ENCODE assay signal across 17 mouse cellular contexts in the genomic region with DNA sequence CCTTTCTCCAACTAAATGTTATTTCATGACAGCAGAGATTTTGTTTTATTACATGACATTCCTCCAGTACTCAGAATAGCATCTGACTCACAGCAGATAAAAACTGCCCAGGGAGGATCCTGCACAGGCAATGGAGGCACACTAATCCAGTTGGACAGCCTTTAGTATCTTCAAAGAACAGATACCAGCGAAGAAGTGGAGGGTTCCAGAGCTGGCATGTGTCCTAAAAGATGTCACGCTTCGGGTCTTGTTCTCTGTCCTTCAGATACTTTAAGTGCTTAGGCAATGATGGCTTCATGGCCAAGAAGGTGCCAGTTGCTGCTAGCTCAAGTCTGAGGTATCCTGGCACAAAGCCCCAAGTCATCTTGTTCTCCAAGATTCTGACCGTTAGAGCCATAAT.
DNase-seq lines count a peak whose midpoint lies in the region; ATAC-seq and TF ChIP-seq lines count a peak whose summit lies in the region.
"Had no signal": no experiment of that assay in that cellular context is flagged by ENCODE, and none has a peak within 500 bp of the region (broad histone marks: within the 10 kb centered on the region; RNA-seq: fewer than 3 reads in every experiment).

No protein-coding gene starts in this region.

- H3K4me1 ChIP-seq in liver, postnatal 0 days (ENCODE audit: insufficient read depth) = no peaks in the 10 kb centered on the region
- H3K4me1 ChIP-seq: limb, embryonic 10.5 days; liver, embryonic 15.5 days had no signal

- H3K9ac ChIP-seq in liver, postnatal 0 days (replicated peaks) = no peak overlapping the region
- H3K9ac ChIP-seq: forebrain, postnatal 0 days; liver, embryonic 15.5 days; midbrain, embryonic 15.5 days had no signal

- H3K27me3 ChIP-seq in liver, postnatal 0 days (ENCODE audit: insufficient read depth, low read length) = no peaks in the 10 kb centered on the region
- H3K27me3 ChIP-seq: liver, embryonic 15.5 days; midbrain, embryonic 15.5 days had no signal

- H3K36me3 ChIP-seq in liver, postnatal 0 days (replicated peaks; ENCODE audit: insufficient read depth, low read length) = no peaks in the 10 kb centered on the region
- H3K36me3 ChIP-seq: limb, embryonic 10.5 days; liver, embryonic 15.5 days; midbrain, embryonic 15.5 days had no signal

- TF ChIP-seq CTCF in liver, postnatal 0 days (IDR thresholded peaks at IDR 0.05; ENCODE audit: low read depth) = no peak

- no peak overlapping the region for H3K4me2 ChIP-seq in liver, postnatal 0 days (ENCODE audit: low read depth, low read length)
- H3K4me2 ChIP-seq: liver, embryonic 15.5 days; midbrain, embryonic 15.5 days had no signal

- peak; percentile 62 to 86 for DNase-seq in adrenal gland, adult (ENCODE audit: inconsistent age in 2 of 2, low spot score in 1 of 2)
- no peak for DNase-seq in adrenal gland, postnatal 4 days (ENCODE audit: low spot score in 2 of 2)
- DNase-seq in right cerebral cortex, adult 2 months (ENCODE audit: low spot score in 2 of 2) = peak; percentile 29 to 52
- DNase-seq in right cerebral cortex, postnatal 14 days = no peak
- peak; percentile 11 to 12 for DNase-seq in frontal cortex, postnatal 14 days (ENCODE audit: low spot score in 2 of 2)
- DNase-seq in right cerebral cortex, postnatal 25 days = peak; percentile 39
- DNase-seq in liver, postnatal 0 days = no peak
- DNase-seq: forebrain, postnatal 0 days; heart, postnatal 10 days; lung, postnatal 36 days; thymus, adult 18-20 months had no signal

- no peak for ATAC-seq in erythroblast, adult 5-6 weeks (replicated peaks; ENCODE audit: low FRiP score, poor library complexity, severe bottlenecking)
- ATAC-seq in liver, postnatal 0 days = no peak
- ATAC-seq: forebrain, postnatal 0 days; inflammation-experienced regulatory T-cells, adult 6 months; midbrain, embryonic 15.5 days had no signal

- no peak for TF ChIP-seq EP300 in liver, postnatal 0 days (IDR thresholded peaks at IDR 0.05; ENCODE audit: low read depth)

- 76% methylated on average over 4 of the region's 4 CpGs for WGBS in liver, postnatal 0 days (ENCODE audit: insufficient replicate concordance)

- H3K9me3 ChIP-seq in liver, postnatal 0 days (ENCODE audit: low read length) = no peaks in the 10 kb centered on the region
- H3K9me3 ChIP-seq: liver, embryonic 15.5 days; midbrain, embryonic 15.5 days had no signal

- no peak overlapping the region for H3K27ac ChIP-seq in liver, postnatal 0 days (ENCODE audit: low read depth)
- H3K27ac ChIP-seq: kidney, postnatal 0 days; limb, embryonic 10.5 days; liver, embryonic 15.5 days; midbrain, embryonic 15.5 days had no signal

- H3K4me3 ChIP-seq in liver, postnatal 0 days (ENCODE audit: low read depth, low read length) = no peak overlapping the region
- H3K4me3 ChIP-seq: limb, embryonic 10.5 days; liver, embryonic 15.5 days; midbrain, embryonic 15.5 days had no signal

Comparison
In these comparisons a context has a peak if more than half of its experiments do, and no peak if none do; other contexts are left out.
1. DNase-seq: peak in adrenal gland, adult (2 of 2), right cerebral cortex, adult 2 months (2 of 2), frontal cortex, postnatal 14 days (2 of 2) and right cerebral cortex, postnatal 25 days (single experiment); none in adrenal gland, postnatal 4 days (0 of 2), right cerebral cortex, postnatal 14 days (single experiment) and liver, postnatal 0 days (single experiment).